Mouse (Mus musculus): ENCODE results near the gene Bcl2. TPM values are rescaled to one million over a fixed set of nuclear protein-coding genes. Genes with fewer than 3 reads are reported as not detected.

The Bcl2 gene
- polyA plus RNA-seq, 1 experiment from 2014 or later = 17.8 TPM

DNA sequence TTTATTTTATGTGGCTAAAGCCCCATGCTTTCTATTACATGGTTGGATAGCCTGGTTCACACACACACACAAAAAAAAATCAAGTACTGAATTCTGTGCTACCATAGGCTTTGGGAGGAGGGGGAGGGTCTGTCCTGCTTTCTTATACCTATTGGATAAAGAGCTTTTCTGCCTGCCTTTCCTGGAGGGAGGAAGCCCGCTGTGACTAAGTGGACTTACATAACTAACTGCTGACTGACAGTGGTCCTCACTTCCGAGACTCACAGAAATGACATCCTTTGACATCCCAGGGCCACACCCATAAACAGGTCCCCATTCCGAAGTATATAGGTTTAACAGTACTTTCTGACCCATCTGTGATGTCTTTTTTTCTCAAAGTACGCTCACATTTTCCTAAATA is 200.6 kb downstream of the Bcl2 start:
- Histone ChIP-seq H3K27me3 (ENCODE audit: control insufficient read depth, insufficient read depth, low read length) (no peaks in the 10 kb centered on the region), H3K4me3 (replicated peaks; ENCODE audit: low read length) (no peak overlapping the region), H3K4me2 (ENCODE audit: low read depth, low read length) (no peak overlapping the region), H3K27ac (ENCODE audit: low read length) (no peak overlapping the region), H3K9ac (ENCODE audit: low read length) (no peak overlapping the region), H3K9me3 (replicated peaks; ENCODE audit: control insufficient read depth, low read length) (no peaks in the 10 kb centered on the region), H3K4me1 (ENCODE audit: control insufficient read depth, insufficient read depth, low read length) (peaks cover 7% of the 10 kb centered on the region; the same call in 1 of the 2 replicates), H3K36me3 (ENCODE audit: control insufficient read depth, insufficient read depth, low read length) (no peaks in the 10 kb centered on the region)
- 59% methylated on average over 4 of the region's 4 CpGs for WGBS
- ATAC-seq (ENCODE audit: insufficient read depth, low FRiP score) = no peak

DNA sequence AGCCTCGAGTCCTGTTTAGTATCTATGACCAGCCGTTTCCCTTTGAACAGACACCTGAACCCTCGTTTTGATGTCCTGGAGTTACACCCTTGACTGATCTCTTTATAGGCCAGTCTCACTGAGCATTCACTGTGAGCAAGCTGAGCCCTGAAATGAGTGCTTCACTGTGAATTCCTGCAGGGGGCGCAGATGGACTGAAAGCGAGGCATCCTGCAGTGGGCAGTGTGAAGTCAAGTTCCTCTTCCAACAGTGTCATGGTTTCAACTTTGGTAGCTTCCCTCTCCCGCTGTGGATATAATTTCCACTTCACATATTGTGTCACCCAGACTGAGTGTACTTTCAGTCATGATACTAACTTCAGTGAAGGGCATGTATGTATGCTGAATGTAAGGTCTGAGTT is 202.5 kb downstream of the Bcl2 start:
- no peak overlapping the region for H3K9ac ChIP-seq (ENCODE audit: low read length)
- H3K4me1 ChIP-seq (ENCODE audit: control insufficient read depth, insufficient read depth, low read length) = peaks cover 7% of the 10 kb centered on the region; the same call in 1 of the 2 replicates
- no peaks in the 10 kb centered on the region for H3K36me3 ChIP-seq (ENCODE audit: control insufficient read depth, insufficient read depth, low read length)
- no peak overlapping the region for H3K4me3 ChIP-seq (replicated peaks; ENCODE audit: low read length)
- no peaks in the 10 kb centered on the region for H3K27me3 ChIP-seq (ENCODE audit: control insufficient read depth, insufficient read depth, low read length)
- ATAC-seq (ENCODE audit: insufficient read depth, low FRiP score) = peak; percentile 82
- 19% methylated on average over 6 of the region's 6 CpGs for WGBS
- H3K9me3 ChIP-seq (replicated peaks; ENCODE audit: control insufficient read depth, low read length) = no peaks in the 10 kb centered on the region
- no peak overlapping the region for H3K27ac ChIP-seq (ENCODE audit: low read length)
- no peak overlapping the region for H3K4me2 ChIP-seq (ENCODE audit: low read depth, low read length)

DNA sequence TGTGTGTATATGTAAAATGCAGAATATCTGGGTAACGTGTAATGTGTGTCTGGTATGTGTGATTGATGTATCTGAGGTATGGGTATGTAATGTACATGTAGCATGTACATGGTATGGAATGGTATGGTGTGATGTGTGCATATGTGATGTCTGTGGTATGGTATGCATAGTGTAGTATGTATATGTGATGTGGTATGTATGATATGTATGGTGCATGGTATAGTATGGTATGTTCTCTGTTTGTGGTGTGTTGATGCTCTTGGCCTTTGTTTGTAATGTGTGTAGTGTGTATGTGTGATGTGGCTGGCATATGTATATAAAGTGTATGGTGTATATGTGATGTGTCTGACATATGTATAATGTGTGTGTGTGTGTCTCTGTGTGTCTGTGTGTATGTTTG is 206.5 kb downstream of the Bcl2 start:
- no peak overlapping the region for H3K4me3 ChIP-seq (replicated peaks; ENCODE audit: low read length)
- no peak overlapping the region for H3K27ac ChIP-seq (ENCODE audit: low read length)
- no peaks in the 10 kb centered on the region for H3K36me3 ChIP-seq (ENCODE audit: control insufficient read depth, insufficient read depth, low read length)
- no peak overlapping the region for H3K4me2 ChIP-seq (ENCODE audit: low read depth, low read length)
- no peak for ATAC-seq (ENCODE audit: insufficient read depth, low FRiP score)
- WGBS = 79% methylated on average over 1 of the region's 1 CpGs
- no peaks in the 10 kb centered on the region for H3K4me1 ChIP-seq (ENCODE audit: control insufficient read depth, insufficient read depth, low read length)
- H3K9me3 ChIP-seq (replicated peaks; ENCODE audit: control insufficient read depth, low read length) = no peaks in the 10 kb centered on the region
- no peak overlapping the region for H3K9ac ChIP-seq (ENCODE audit: low read length)
- H3K27me3 ChIP-seq (ENCODE audit: control insufficient read depth, insufficient read depth, low read length) = no peaks in the 10 kb centered on the region

DNA sequence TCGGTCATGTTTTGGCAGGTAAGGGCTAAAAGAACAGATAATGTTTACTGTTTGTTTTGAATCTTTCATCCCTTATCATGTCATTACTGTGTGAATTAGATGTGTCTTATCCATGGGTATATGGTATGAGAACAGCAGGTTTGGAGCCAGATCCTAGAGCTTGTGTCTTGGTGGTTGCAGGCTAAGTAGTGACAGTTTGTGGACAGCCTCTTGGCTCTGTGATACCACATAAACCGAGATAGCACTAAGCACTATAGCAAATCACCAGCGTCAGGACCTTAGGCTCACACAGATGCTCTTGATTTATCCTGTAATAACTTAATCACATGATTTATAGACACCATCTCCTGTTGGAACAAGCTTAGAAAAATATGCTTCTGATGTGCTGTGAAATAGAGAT is 210.2 kb downstream of the Bcl2 start:
- Histone ChIP-seq H3K9ac (ENCODE audit: low read length) (no peak overlapping the region), H3K4me1 (ENCODE audit: control insufficient read depth, insufficient read depth, low read length) (no peaks in the 10 kb centered on the region), H3K4me2 (ENCODE audit: low read depth, low read length) (no peak overlapping the region), H3K27ac (ENCODE audit: low read length) (no peak overlapping the region), H3K36me3 (ENCODE audit: control insufficient read depth, insufficient read depth, low read length) (no peaks in the 10 kb centered on the region), H3K27me3 (ENCODE audit: control insufficient read depth, insufficient read depth, low read length) (no peaks in the 10 kb centered on the region), H3K9me3 (replicated peaks; ENCODE audit: control insufficient read depth, low read length) (no peaks in the 10 kb centered on the region), H3K4me3 (replicated peaks; ENCODE audit: low read length) (no peak overlapping the region)
- 79% methylated on average over 3 of the region's 3 CpGs for WGBS
- ATAC-seq (ENCODE audit: insufficient read depth, low FRiP score) = no peak

DNA sequence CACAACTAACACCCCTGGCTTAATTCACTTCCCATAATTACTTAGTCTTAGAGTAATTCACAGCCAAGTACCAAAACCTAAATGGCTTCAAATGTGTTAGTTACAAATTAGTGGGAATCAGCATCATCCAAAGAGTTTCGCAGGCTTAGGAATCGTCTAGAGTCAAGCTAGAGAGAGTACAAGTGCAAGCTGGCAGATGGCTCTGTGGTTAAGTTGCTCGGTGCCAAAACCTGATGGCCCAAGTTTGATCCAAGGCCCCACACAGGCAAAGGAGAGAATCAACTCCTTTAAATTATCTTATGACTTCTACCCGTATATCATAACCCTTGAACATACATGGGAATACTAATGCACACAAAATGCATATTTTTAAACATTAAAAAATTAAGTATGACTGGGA is 210.7 kb downstream of the Bcl2 start:
- ATAC-seq (ENCODE audit: insufficient read depth, low FRiP score) = no peak

DNA sequence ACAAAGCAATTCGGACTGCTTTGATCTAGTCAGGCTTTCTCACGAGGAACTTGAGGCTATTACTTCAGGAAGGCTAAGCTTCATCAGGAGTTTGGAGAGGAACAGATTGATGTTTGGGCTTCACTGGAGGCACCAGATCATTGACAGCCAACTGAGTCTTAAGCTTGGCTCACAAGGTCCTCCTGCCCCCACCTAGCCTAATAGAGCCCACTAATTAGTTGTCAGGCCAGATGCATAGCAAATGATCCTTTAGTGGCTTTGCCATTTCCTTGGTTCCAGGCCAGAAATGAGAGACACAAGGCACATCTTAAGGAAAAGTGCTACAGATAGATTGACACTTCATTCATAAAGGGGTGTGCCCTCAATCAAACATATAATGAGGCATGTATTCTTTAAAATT is 216.1 kb downstream of the Bcl2 start:
- no peak overlapping the region for H3K4me2 ChIP-seq (ENCODE audit: low read depth, low read length)
- H3K9ac ChIP-seq (ENCODE audit: low read length) = no peak overlapping the region
- 52% methylated on average over 2 of the region's 2 CpGs for WGBS
- H3K9me3 ChIP-seq (replicated peaks; ENCODE audit: control insufficient read depth, low read length) = no peaks in the 10 kb centered on the region
- no peaks in the 10 kb centered on the region for H3K4me1 ChIP-seq (ENCODE audit: control insufficient read depth, insufficient read depth, low read length)
- H3K27me3 ChIP-seq (ENCODE audit: control insufficient read depth, insufficient read depth, low read length) = no peaks in the 10 kb centered on the region
- H3K4me3 ChIP-seq (replicated peaks; ENCODE audit: low read length) = no peak overlapping the region
- no peak overlapping the region for H3K27ac ChIP-seq (ENCODE audit: low read length)
- no peaks in the 10 kb centered on the region for H3K36me3 ChIP-seq (ENCODE audit: control insufficient read depth, insufficient read depth, low read length)
- ATAC-seq (ENCODE audit: insufficient read depth, low FRiP score) = no peak

More for the DNA sequence above, 210.7 kb downstream of the Bcl2 start:
- no peak overlapping the region for H3K4me2 ChIP-seq (ENCODE audit: low read depth, low read length)
- no peaks in the 10 kb centered on the region for H3K36me3 ChIP-seq (ENCODE audit: control insufficient read depth, insufficient read depth, low read length)
- WGBS = 92% methylated on average over 4 of the region's 4 CpGs
- H3K27ac ChIP-seq (ENCODE audit: low read length) = no peak overlapping the region
- no peaks in the 10 kb centered on the region for H3K9me3 ChIP-seq (replicated peaks; ENCODE audit: control insufficient read depth, low read length)
- no peak overlapping the region for H3K9ac ChIP-seq (ENCODE audit: low read length)
- no peaks in the 10 kb centered on the region for H3K27me3 ChIP-seq (ENCODE audit: control insufficient read depth, insufficient read depth, low read length)
- H3K4me3 ChIP-seq (replicated peaks; ENCODE audit: low read length) = no peak overlapping the region
- H3K4me1 ChIP-seq (ENCODE audit: control insufficient read depth, insufficient read depth, low read length) = no peaks in the 10 kb centered on the region

Small RNA genes lying within 50 kb of the gene (microRNA-seq; reads per million reads assigned to microRNA genes)
- gene Mir3473f = not detected

Other genes starting within 250 kb of the Bcl2 start
- gene Kdsr, start 45.5 kb upstream of the Bcl2 start, polyA plus RNA-seq (2015; fragmentation: Nextera tagmentation; extraction: Ambion mirVana) = 15.7 and 18.5 TPM in 2 replicates
- 81.8 and 82.1 TPM in 2 replicates for gene Vps4b, start 82.5 kb upstream of the Bcl2 start, polyA plus RNA-seq (2015; fragmentation: Nextera tagmentation; extraction: Ambion mirVana)
- gene Serpinb5, start 146.9 kb upstream of the Bcl2 start, polyA plus RNA-seq (2015; fragmentation: Nextera tagmentation; extraction: Ambion mirVana) = 71.1 and 80.8 TPM in 2 replicates
- 14.5 and 25.0 TPM in 2 replicates for gene Serpinb12, start 220.2 kb upstream of the Bcl2 start, polyA plus RNA-seq (2015; fragmentation: Nextera tagmentation; extraction: Ambion mirVana)